Mouse (Mus musculus): ENCODE data around the gene Aatk. TPM values are rescaled to one million over a fixed set of nuclear protein-coding genes. Genes with fewer than 3 reads are reported as not detected.

Aatk gene
- total RNA-seq, 2 experiments from 2014 or later, result 8.3 TPM

- ATAC-seq (replicated peaks; ENCODE audit: poor library complexity, severe bottlenecking), result no peak
Observed at GRCm38 (mm10) chr11:119965053-119965452, 81.9 kb downstream of the Aatk start.

GRCm38 (mm10) chr11:119961511-119961910, 85.5 kb downstream of the Aatk start:
- no peak for ATAC-seq (replicated peaks; ENCODE audit: poor library complexity, severe bottlenecking)

- ATAC-seq (replicated peaks; ENCODE audit: poor library complexity, severe bottlenecking), result peak; percentile 91
Observed at GRCm38 (mm10) chr11:119960671-119961070, 86.3 kb downstream of the Aatk start.

GRCm38 (mm10) chr11:119959714-119960113, 87.3 kb downstream of the Aatk start:
- no peak for ATAC-seq (replicated peaks; ENCODE audit: poor library complexity, severe bottlenecking)

GRCm38 (mm10) chr11:119958856-119959255, 88.1 kb downstream of the Aatk start:
- ATAC-seq (replicated peaks; ENCODE audit: poor library complexity, severe bottlenecking), result no peak

Other genes starting within 250 kb of the Aatk start
- gene Chmp6, start 133.7 kb downstream of the Aatk start, total RNA-seq (2014; fragmentation: Nextera tagmentation), result 15.9 and 18.0 TPM in 2 replicates
- gene Chmp6, start 133.7 kb downstream of the Aatk start, total RNA-seq (2017), result 60.8 and 73.0 TPM in 2 replicates
- 8.0 and 10.6 TPM in 2 replicates for gene Baiap2, start 104.4 kb downstream of the Aatk start, total RNA-seq (2014; fragmentation: Nextera tagmentation)
- gene Baiap2, start 104.4 kb downstream of the Aatk start, total RNA-seq (2017), result 5.9 and 23.5 TPM in 2 replicates
- 8.3 and 14.9 TPM in 2 replicates for gene Cep131, start 39.7 kb upstream of the Aatk start, total RNA-seq (2014; fragmentation: Nextera tagmentation)
- 11.3 and 23.8 TPM in 2 replicates for gene Cep131, start 39.7 kb upstream of the Aatk start, total RNA-seq (2017)
- 15.3 and 22.2 TPM in 2 replicates for gene Tepsin, start 51.6 kb upstream of the Aatk start, total RNA-seq (2014; fragmentation: Nextera tagmentation)
- 7.5 and 9.3 TPM in 2 replicates for gene Tepsin, start 51.6 kb upstream of the Aatk start, total RNA-seq (2017)
- gene Ndufaf8, start 51.8 kb upstream of the Aatk start, total RNA-seq (2014; fragmentation: Nextera tagmentation), result 37.0 and 64.8 TPM in 2 replicates
- gene Ndufaf8, start 51.8 kb upstream of the Aatk start, total RNA-seq (2017), result 30.2 and 31.6 TPM in 2 replicates
- 58.8 and 62.4 TPM in 2 replicates for gene Slc38a10, start 104.2 kb upstream of the Aatk start, total RNA-seq (2014; fragmentation: Nextera tagmentation)
- 43.5 and 51.5 TPM in 2 replicates for gene Slc38a10, start 104.2 kb upstream of the Aatk start, total RNA-seq (2017)
- gene Bahcc1, start 185.8 kb upstream of the Aatk start, total RNA-seq (2014; fragmentation: Nextera tagmentation), result 22.5 and 22.9 TPM in 2 replicates
- gene Bahcc1, start 185.8 kb upstream of the Aatk start, total RNA-seq (2017), result 4.7 and 5.9 TPM in 2 replicates

Measured in granulocyte monocyte progenitor cell, adult 5-6 weeks (primary cell).